Mouse (Mus musculus): ENCODE data around the gene Cap1. TPM values are rescaled to one million over a fixed set of nuclear protein-coding genes. Genes with fewer than 3 reads are reported as not detected.
"Not testable (repeated sequence)": the region's sequence is repeated elsewhere in the genome, so short reads cannot be mapped to it uniquely, and the experiment has no call there.

Gene Cap1
- polyA plus RNA-seq, 1 experiment from 2014 or later, result 34.7 TPM

- H3K4me1 ChIP-seq, result 0 out of 2 replicates have a peak, but pooled peaks cover 4% of the 10 kb centered on the region
- H3K4me2 ChIP-seq (replicated peaks), result no peak overlapping the region
- no peak overlapping the region for H3K9ac ChIP-seq
- H3K27me3 ChIP-seq (replicated peaks), result no peaks in the 10 kb centered on the region
- no peaks in the 10 kb centered on the region for H3K9me3 ChIP-seq
- no peaks in the 10 kb centered on the region for H3K36me3 ChIP-seq
- H3K27ac ChIP-seq, result no peak overlapping the region
- H3K4me3 ChIP-seq, result no peak overlapping the region
- no peak for ATAC-seq (ENCODE audit: low FRiP score, low read depth)
Measured at GRCm38 (mm10) chr4:122827651-122828050, 58.2 kb downstream of the Cap1 start.

DNA sequence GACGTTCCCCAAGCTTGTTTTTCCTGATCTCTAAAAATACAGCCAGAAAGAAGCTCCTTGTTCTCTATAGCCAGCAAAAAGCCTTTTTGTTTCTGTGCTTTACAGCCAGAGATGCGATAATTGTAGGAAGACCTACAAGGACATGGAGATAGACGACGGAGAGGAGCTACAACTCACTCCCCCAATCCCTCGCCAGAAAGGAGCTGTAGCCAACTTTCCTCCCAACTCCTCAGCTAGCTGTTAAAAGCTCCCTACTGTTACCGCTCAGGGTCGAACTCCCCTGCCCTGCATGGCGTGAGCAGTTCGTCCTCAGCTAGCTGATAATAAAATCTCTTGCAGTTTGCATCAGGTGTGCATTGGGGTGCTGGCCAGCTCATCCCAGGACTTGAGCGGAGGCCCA is 64.9 kb downstream of the Cap1 start:
- not testable (repeated sequence) for H3K9me3 ChIP-seq; ATAC-seq (ENCODE audit: low FRiP score, low read depth); H3K4me3 ChIP-seq; H3K9ac ChIP-seq; H3K4me2 ChIP-seq (replicated peaks); H3K36me3 ChIP-seq; H3K27me3 ChIP-seq (replicated peaks); H3K27ac ChIP-seq; H3K4me1 ChIP-seq
- 36% methylated on average over 10 of the region's 10 CpGs for WGBS

GRCm38 (mm10) chr4:122816202-122816601 is 69.7 kb downstream of the Cap1 start:
- Histone ChIP-seq H3K9ac (no peak overlapping the region), H3K9me3 (no peaks in the 10 kb centered on the region), H3K4me1 (no peaks in the 10 kb centered on the region), H3K27ac (no peak overlapping the region), H3K27me3 (replicated peaks) (no peaks in the 10 kb centered on the region), H3K4me3 (no peak overlapping the region), H3K4me2 (replicated peaks) (no peak overlapping the region), H3K36me3 (no peaks in the 10 kb centered on the region)
- no peak for ATAC-seq (ENCODE audit: low FRiP score, low read depth)
- 92% methylated on average over 1 of the region's 1 CpGs for WGBS

DNA sequence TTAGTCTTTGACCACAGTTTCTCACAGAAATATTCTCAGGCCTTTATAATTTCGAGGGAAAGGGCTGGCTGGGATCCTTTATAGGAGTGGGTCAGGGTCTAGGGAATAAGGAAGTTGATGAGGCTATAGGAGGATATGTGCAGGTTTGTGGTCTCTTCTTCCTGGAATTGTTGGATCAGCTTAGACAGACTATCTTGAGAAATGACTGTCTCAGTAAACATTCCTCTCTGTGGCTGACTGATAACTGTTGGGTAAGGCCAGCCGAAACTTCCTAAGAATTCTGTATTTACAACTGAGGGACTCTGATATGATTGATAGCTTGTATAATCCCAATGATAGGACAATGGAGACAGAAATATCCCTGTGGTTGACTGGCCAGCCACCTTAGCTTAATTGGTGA is 74.0 kb downstream of the Cap1 start:
- Histone ChIP-seq H3K4me3 (no peak overlapping the region), H3K4me1 (no peaks in the 10 kb centered on the region), H3K4me2 (replicated peaks) (no peak overlapping the region), H3K9me3 (no peaks in the 10 kb centered on the region), H3K27me3 (replicated peaks) (no peaks in the 10 kb centered on the region), H3K9ac (no peak overlapping the region), H3K36me3 (no peaks in the 10 kb centered on the region), H3K27ac (no peak overlapping the region)
- ATAC-seq (ENCODE audit: low FRiP score, low read depth), result no peak
- WGBS, result 72% methylated on average over 2 of the region's 2 CpGs

GRCm38 (mm10) chr4:122811180-122811579 is 74.7 kb downstream of the Cap1 start:
- WGBS, result 63% methylated on average over 1 of the region's 1 CpGs
- no peak for ATAC-seq (ENCODE audit: low FRiP score, low read depth)
- Histone ChIP-seq H3K9me3 (no peaks in the 10 kb centered on the region), H3K27ac (no peak overlapping the region), H3K27me3 (replicated peaks) (no peaks in the 10 kb centered on the region), H3K9ac (no peak overlapping the region), H3K36me3 (no peaks in the 10 kb centered on the region), H3K4me2 (replicated peaks) (no peak overlapping the region), H3K4me1 (no peaks in the 10 kb centered on the region), H3K4me3 (no peak overlapping the region)

Other genes with a start within 250 kb of the Cap1 start
- gene 9530002B09Rik, start 196.8 kb downstream of the Cap1 start, polyA plus RNA-seq (2016; fragmentation: Nextera tagmentation; extraction: Ambion mirVana), result not detected in 2 replicates
- 71.2 and 72.9 TPM in 2 replicates for gene Ppt1, start 49.8 kb downstream of the Cap1 start, polyA plus RNA-seq (2016; fragmentation: Nextera tagmentation; extraction: Ambion mirVana)
- 21.4 and 22.0 TPM in 2 replicates for gene Mfsd2a, start 75.1 kb upstream of the Cap1 start, polyA plus RNA-seq (2016; fragmentation: Nextera tagmentation; extraction: Ambion mirVana)
- 123 and 125 TPM in 2 replicates for gene Mycl, start 109.6 kb upstream of the Cap1 start, polyA plus RNA-seq (2016; fragmentation: Nextera tagmentation; extraction: Ambion mirVana)
- 26.6 and 29.7 TPM in 2 replicates for gene Trit1, start 130.5 kb upstream of the Cap1 start, polyA plus RNA-seq (2016; fragmentation: Nextera tagmentation; extraction: Ambion mirVana)
- gene Bmp8b, start 219.1 kb upstream of the Cap1 start, polyA plus RNA-seq (2016; fragmentation: Nextera tagmentation; extraction: Ambion mirVana), result 0.22 and 0.29 TPM in 2 replicates
- gene Oxct2b, start 230.2 kb upstream of the Cap1 start, polyA plus RNA-seq (2016; fragmentation: Nextera tagmentation; extraction: Ambion mirVana), result 0.13 TPM in 1 of 2 replicates, not detected in the other